Mouse (Mus musculus): ENCODE results near the gene Olfr50.

Olfr50 gene

GRCm38 (mm10) chr2:36790238-36790637 lies at the start of gene Olfr50:
Gene Olfr50 (plus strand): TSS chr2:36790538.
- no peak for DNase-seq

- DNase-seq = no peak
Measured at GRCm38 (mm10) chr2:36783976-36784375, 6.4 kb upstream of the Olfr50 start, which contains the start of gene Olfr348. Gene Olfr348 (plus strand): TSS chr2:36784276.

GRCm38 (mm10) chr2:36816932-36817331 lies 26.6 kb downstream of the Olfr50 start, which contains the start of gene Olfr3:
Gene Olfr3 (minus strand): TSS chr2:36817032.
- DNase-seq = no peak

GRCm38 (mm10) chr2:36846010-36846409 lies 55.7 kb downstream of the Olfr50 start, which contains the start of gene Olfr350:
Gene Olfr350 (plus strand): TSS chr2:36846310.
- DNase-seq = no peak
